Mouse (Mus musculus) megakaryocyte-erythroid progenitor cell, adult 5 weeks (primary cell): ENCODE data around the gene Gdpd3. TPM values are rescaled to one million over a fixed set of nuclear protein-coding genes. Genes with fewer than 3 reads are reported as not detected.

Source experiments
- polyA plus RNA-seq: library from polyadenylated mRNA; stranded (reverse); fragments of >175 nt; gene quantifications from 2 replicates; pipeline ENCODE4 v1.2.3, GENCODE M21; 2012

The Gdpd3 gene
- polyA plus RNA-seq = 5.5 and 8.6 TPM in 2 replicates

DNA sequence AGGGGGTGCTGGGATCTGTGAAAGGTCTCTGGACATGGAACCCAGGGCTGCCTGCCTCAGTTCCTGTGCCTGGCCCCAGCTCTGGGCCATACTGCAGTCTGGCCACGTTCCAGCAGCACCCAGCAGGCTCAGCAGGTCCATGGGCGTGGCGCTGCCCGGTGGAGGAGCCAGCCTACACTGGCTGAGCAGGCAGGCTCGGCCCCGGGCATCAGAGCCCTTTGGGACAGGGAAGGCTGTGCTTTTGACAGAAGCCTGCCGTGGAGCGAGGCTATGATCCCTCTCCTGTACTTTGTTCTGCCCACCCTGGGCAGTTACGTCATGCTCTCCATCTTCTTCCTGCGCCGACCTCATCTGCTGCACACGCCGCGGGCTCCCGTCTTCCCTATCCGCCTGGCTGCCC, at the start of gene Gdpd3:
Gdpd3 (plus strand) TSS at position 134 of the 400 bp plus-strand sequence.

GRCm38 (mm10) chr7:126759050-126759671, 7.0 kb upstream of the Gdpd3 start, which contains the start of gene Mapk3:
TSS of gene Mapk3 (plus strand) at chr7:126759601.

GRCm38 (mm10) chr7:126776598-126777057, 10.5 kb downstream of the Gdpd3 start, which contains the start of gene Ypel3:
TSS of gene Ypel3 (plus strand) at chr7:126776955.

GRCm38 (mm10) chr7:126780971-126781635, 15.0 kb downstream of the Gdpd3 start, which contains the start of gene Tbx6:
TSS of gene Tbx6 (plus strand) at chr7:126781483.

DNA sequence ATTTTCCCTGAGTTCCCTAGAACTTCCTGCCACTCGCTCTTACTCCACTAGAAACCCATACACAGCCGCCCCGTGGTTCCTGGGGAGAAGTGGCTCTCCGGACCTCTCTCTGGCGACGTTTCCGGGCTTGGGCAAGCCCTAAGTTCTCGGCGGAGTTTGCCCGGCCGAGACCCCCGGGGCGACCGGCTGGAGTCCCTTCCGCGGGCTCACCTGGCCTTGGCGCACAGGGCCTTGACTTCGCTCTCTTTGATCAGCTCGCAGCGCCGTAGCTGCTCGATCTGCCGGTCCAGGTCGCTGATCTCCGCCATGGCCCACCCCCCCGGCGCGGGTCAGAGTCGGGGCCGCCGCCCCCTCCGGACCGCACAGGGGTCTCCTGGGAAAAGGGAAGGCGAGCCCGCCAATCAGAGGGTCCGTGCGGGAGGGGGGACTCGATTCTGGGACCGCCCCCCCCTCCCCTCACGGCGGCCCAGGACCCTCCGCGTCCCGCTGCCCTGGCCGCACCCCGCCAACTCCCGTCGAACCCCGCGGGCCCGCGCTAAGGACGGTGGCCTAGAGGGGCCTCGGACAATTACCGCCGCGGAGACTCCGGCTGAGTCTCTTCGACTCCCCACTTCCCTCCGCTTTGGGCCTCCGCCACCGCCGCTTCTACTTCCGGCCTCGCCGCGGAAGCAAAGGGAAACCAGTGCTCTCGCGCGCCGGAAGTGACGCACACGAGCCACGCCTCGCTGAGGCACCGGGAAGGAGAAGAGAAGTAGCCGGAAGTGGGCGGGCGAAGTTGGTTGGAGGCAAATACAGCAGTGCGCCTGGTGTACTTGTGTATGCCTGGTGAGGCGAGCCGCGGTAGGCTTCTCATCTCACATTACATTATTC, 26.0 kb downstream of the Gdpd3 start, which contains the start of gene Ppp4c:
Ppp4c (minus strand) TSS at position 646 of the 870 bp plus-strand sequence.

GRCm38 (mm10) chr7:126797411-126798126, 31.4 kb downstream of the Gdpd3 start, which contains the start of gene Fam57b:
TSS of gene Fam57b (plus strand) at chr7:126797668.

Other genes with a start within 250 kb of the Gdpd3 start
- 74.2 and 91.5 TPM in 2 replicates for gene Eif3c, start 199.9 kb upstream of the Gdpd3 start, polyA plus RNA-seq
- gene Apobr, start 181.4 kb upstream of the Gdpd3 start, polyA plus RNA-seq = 22.0 and 22.6 TPM in 2 replicates
- 20.1 and 24.7 TPM in 2 replicates for gene Cln3, start 180.5 kb upstream of the Gdpd3 start, polyA plus RNA-seq
- gene Il27, start 171.4 kb upstream of the Gdpd3 start, polyA plus RNA-seq = 0.52 and 1.4 TPM in 2 replicates
- gene Nupr1, start 135.5 kb upstream of the Gdpd3 start, polyA plus RNA-seq = 3.6 and 5.1 TPM in 2 replicates
- 88.3 and 96.1 TPM in 2 replicates for gene Sgf29, start 117.0 kb upstream of the Gdpd3 start, polyA plus RNA-seq
- 0.28 and 0.36 TPM in 2 replicates for gene Sult1a1, start 89.9 kb upstream of the Gdpd3 start, polyA plus RNA-seq
- 283 and 326 TPM in 2 replicates for gene Bola2, start 70.9 kb upstream of the Gdpd3 start, polyA plus RNA-seq
- gene Slx1b, start 70.5 kb upstream of the Gdpd3 start, polyA plus RNA-seq = 9.5 and 9.6 TPM in 2 replicates
- gene Coro1a, start 58.5 kb upstream of the Gdpd3 start, polyA plus RNA-seq = 681 and 813 TPM in 2 replicates
- 113 and 144 TPM in 2 replicates for gene Mapk3, start 6.7 kb upstream of the Gdpd3 start, polyA plus RNA-seq
- gene Ypel3, start 10.6 kb downstream of the Gdpd3 start, polyA plus RNA-seq = 159 and 169 TPM in 2 replicates
- gene Tbx6, start 15.1 kb downstream of the Gdpd3 start, polyA plus RNA-seq = 1.5 and 2.0 TPM in 2 replicates
- gene Ppp4c, start 26.2 kb downstream of the Gdpd3 start, polyA plus RNA-seq = 163 and 164 TPM in 2 replicates
- gene Fam57b, start 31.3 kb downstream of the Gdpd3 start, polyA plus RNA-seq = 0.24 and 0.80 TPM in 2 replicates
- not detected in 2 replicates for gene 4930451I11Rik, start 65.3 kb downstream of the Gdpd3 start, polyA plus RNA-seq
- 0.03 TPM in 1 of 2 replicates, not detected in the other for gene Doc2a, start 81.1 kb downstream of the Gdpd3 start, polyA plus RNA-seq
- 162 and 272 TPM in 2 replicates for gene Hirip3, start 95.6 kb downstream of the Gdpd3 start, polyA plus RNA-seq
- gene Ino80e, start 96.0 kb downstream of the Gdpd3 start, polyA plus RNA-seq = 655 and 810 TPM in 2 replicates
- 176 and 182 TPM in 2 replicates for gene Taok2, start 118.4 kb downstream of the Gdpd3 start, polyA plus RNA-seq
- 46.0 and 48.8 TPM in 2 replicates for gene Tmem219, start 156.6 kb downstream of the Gdpd3 start, polyA plus RNA-seq
- 24.7 and 27.7 TPM in 2 replicates for gene Kctd13, start 162.5 kb downstream of the Gdpd3 start, polyA plus RNA-seq
- 0.35 TPM in 1 of 2 replicates, not detected in the other for gene Asphd1, start 183.2 kb downstream of the Gdpd3 start, polyA plus RNA-seq
- 1.5 and 2.1 TPM in 2 replicates for gene Sez6l2, start 184.2 kb downstream of the Gdpd3 start, polyA plus RNA-seq
- 127 and 143 TPM in 2 replicates for gene Cdipt, start 209.6 kb downstream of the Gdpd3 start, polyA plus RNA-seq
- 0.74 and 0.75 TPM in 2 replicates for gene Cdiptos, start 209.8 kb downstream of the Gdpd3 start, polyA plus RNA-seq
- gene Mvp, start 248.3 kb downstream of the Gdpd3 start, polyA plus RNA-seq = 25.1 and 28.0 TPM in 2 replicates